Mouse (Mus musculus): ENCODE results near the gene Srgap2. TPM values are rescaled to one million over a fixed set of nuclear protein-coding genes. Genes with fewer than 3 reads are reported as not detected.

Srgap2 gene
- polyA plus RNA-seq, 1 experiment from 2014 or later, result 55.6 TPM

- H3K36me3 ChIP-seq (ENCODE audit: control insufficient read depth, insufficient read depth, low read length), result no peaks in the 10 kb centered on the region
- H3K9me3 ChIP-seq (ENCODE audit: control insufficient read depth, low read length), result no peaks in the 10 kb centered on the region
- H3K27me3 ChIP-seq (ENCODE audit: control insufficient read depth, insufficient read depth, low read length), result no peaks in the 10 kb centered on the region
- peak; percentile 34; the same call in 1 of the 2 replicates for ATAC-seq (ENCODE audit: low read depth)
- H3K27ac ChIP-seq (ENCODE audit: low read depth, low read length), result peak overlapping the region; percentile 34; the same call in 1 of the 2 replicates
- no peaks in the 10 kb centered on the region for H3K4me1 ChIP-seq (ENCODE audit: control insufficient read depth, insufficient read depth, low read length)
- H3K4me3 ChIP-seq (ENCODE audit: low read depth, low read length), result no peak overlapping the region
- H3K9ac ChIP-seq (replicated peaks; ENCODE audit: low read depth, low read length), result no peak overlapping the region
- 36% methylated on average over 7 of the region's 7 CpGs for WGBS
- no peak overlapping the region for H3K4me2 ChIP-seq (ENCODE audit: low read depth, low read length)
These were observed 148.9 kb downstream of the Srgap2 start for GRCm38 (mm10) chr1:131378081-131378913.

GRCm38 (mm10) chr1:131365832-131366231 is 161.3 kb downstream of the Srgap2 start:
- WGBS, result 23% methylated on average over 1 of the region's 1 CpGs
- Histone ChIP-seq H3K9ac (replicated peaks; ENCODE audit: low read depth, low read length) (no peak overlapping the region), H3K36me3 (ENCODE audit: control insufficient read depth, insufficient read depth, low read length) (no peaks in the 10 kb centered on the region), H3K27ac (ENCODE audit: low read depth, low read length) (no peak overlapping the region), H3K4me1 (ENCODE audit: control insufficient read depth, insufficient read depth, low read length) (no peaks in the 10 kb centered on the region), H3K9me3 (ENCODE audit: control insufficient read depth, low read length) (no peaks in the 10 kb centered on the region), H3K4me3 (ENCODE audit: low read depth, low read length) (no peak overlapping the region), H3K27me3 (ENCODE audit: control insufficient read depth, insufficient read depth, low read length) (no peaks in the 10 kb centered on the region), H3K4me2 (ENCODE audit: low read depth, low read length) (no peak overlapping the region)
- ATAC-seq (ENCODE audit: low read depth), result no peak

DNA sequence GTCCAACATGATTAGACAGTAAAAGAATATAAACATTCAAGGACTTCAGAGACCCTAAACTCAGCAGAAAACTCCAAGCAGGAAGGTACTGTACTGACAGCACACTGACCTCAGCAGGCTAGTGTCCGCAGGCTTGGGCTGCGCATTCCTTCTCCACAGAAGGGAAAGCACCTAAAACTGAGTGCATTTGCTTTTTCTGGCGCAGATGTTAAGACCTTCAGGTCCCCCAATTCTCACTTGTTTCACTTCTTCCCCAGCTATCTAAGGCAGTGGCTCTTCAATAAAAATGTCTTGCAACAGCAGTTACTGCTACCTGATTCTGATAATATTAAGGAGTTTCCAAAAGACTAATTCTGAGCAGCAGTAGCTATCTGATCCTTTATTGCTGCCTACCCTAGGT is 162.7 kb downstream of the Srgap2 start:
- no peak for ATAC-seq (ENCODE audit: low read depth)
- no peaks in the 10 kb centered on the region for H3K27me3 ChIP-seq (ENCODE audit: control insufficient read depth, insufficient read depth, low read length)
- H3K4me3 ChIP-seq (ENCODE audit: low read depth, low read length), result no peak overlapping the region
- no peak overlapping the region for H3K27ac ChIP-seq (ENCODE audit: low read depth, low read length)
- H3K4me1 ChIP-seq (ENCODE audit: control insufficient read depth, insufficient read depth, low read length), result no peaks in the 10 kb centered on the region
- no peak overlapping the region for H3K9ac ChIP-seq (replicated peaks; ENCODE audit: low read depth, low read length)
- no peaks in the 10 kb centered on the region for H3K9me3 ChIP-seq (ENCODE audit: control insufficient read depth, low read length)
- H3K4me2 ChIP-seq (ENCODE audit: low read depth, low read length), result no peak overlapping the region
- no peaks in the 10 kb centered on the region for H3K36me3 ChIP-seq (ENCODE audit: control insufficient read depth, insufficient read depth, low read length)
- 95% methylated on average over 3 of the region's 3 CpGs for WGBS

DNA sequence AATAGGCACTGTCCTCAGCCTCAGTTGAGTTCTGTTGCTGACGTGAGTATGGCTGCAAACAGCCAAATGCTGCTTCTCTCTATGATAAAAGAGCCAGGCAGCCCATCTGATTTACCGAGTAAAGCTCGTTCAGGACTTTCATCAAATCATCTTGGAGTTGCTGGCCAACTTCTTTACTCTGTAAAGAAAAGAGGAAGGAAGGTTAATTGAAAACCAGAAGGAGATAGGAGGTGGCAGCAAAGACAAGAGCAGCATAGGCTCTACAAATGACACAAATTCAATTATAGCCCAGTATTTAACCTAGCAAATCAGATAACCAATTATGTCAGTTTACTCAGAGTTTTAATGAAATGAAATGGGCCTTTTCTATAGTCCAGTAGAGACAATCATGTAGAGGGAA is 163.3 kb downstream of the Srgap2 start:
- Histone ChIP-seq H3K4me2 (ENCODE audit: low read depth, low read length) (no peak overlapping the region), H3K27me3 (ENCODE audit: control insufficient read depth, insufficient read depth, low read length) (no peaks in the 10 kb centered on the region), H3K4me3 (ENCODE audit: low read depth, low read length) (no peak overlapping the region), H3K9me3 (ENCODE audit: control insufficient read depth, low read length) (no peaks in the 10 kb centered on the region), H3K4me1 (ENCODE audit: control insufficient read depth, insufficient read depth, low read length) (no peaks in the 10 kb centered on the region), H3K36me3 (ENCODE audit: control insufficient read depth, insufficient read depth, low read length) (no peaks in the 10 kb centered on the region), H3K9ac (replicated peaks; ENCODE audit: low read depth, low read length) (no peak overlapping the region), H3K27ac (ENCODE audit: low read depth, low read length) (no peak overlapping the region)
- ATAC-seq (ENCODE audit: low read depth), result no peak
- WGBS, result 84% methylated on average over 3 of the region's 3 CpGs

- Histone ChIP-seq H3K9me3 (ENCODE audit: control insufficient read depth, low read length) (no peaks in the 10 kb centered on the region), H3K27me3 (ENCODE audit: control insufficient read depth, insufficient read depth, low read length) (no peaks in the 10 kb centered on the region), H3K4me3 (ENCODE audit: low read depth, low read length) (no peak overlapping the region), H3K36me3 (ENCODE audit: control insufficient read depth, insufficient read depth, low read length) (no peaks in the 10 kb centered on the region), H3K4me1 (ENCODE audit: control insufficient read depth, insufficient read depth, low read length) (no peaks in the 10 kb centered on the region), H3K9ac (replicated peaks; ENCODE audit: low read depth, low read length) (no peak overlapping the region), H3K4me2 (ENCODE audit: low read depth, low read length) (no peak overlapping the region), H3K27ac (ENCODE audit: low read depth, low read length) (no peak overlapping the region)
- WGBS, result 91% methylated on average over 2 of the region's 2 CpGs
- no peak for ATAC-seq (ENCODE audit: low read depth)
These were observed 165.1 kb downstream of the Srgap2 start for GRCm38 (mm10) chr1:131362089-131362488.

DNA sequence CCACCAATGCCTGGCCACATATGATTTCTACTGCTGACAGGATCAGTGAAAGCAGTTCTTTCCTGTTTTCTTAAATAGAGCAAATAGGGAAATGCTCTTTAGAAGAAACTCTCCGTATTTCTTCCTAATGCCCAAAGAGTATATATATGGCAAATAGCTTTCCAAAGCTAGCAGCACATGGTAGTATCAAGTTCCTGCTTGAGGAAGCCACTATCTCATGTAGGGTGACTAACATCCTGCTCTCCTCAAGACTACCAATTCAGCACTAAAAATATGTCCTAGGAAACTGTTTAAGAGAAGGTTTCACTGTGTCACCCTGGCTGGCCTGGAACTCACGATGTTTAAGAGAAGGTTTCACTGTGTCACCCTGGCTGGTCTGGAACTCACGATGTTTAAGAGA is 166.4 kb downstream of the Srgap2 start:
- Histone ChIP-seq H3K27ac (ENCODE audit: low read depth, low read length) (no peak overlapping the region), H3K27me3 (ENCODE audit: control insufficient read depth, insufficient read depth, low read length) (no peaks in the 10 kb centered on the region), H3K4me2 (ENCODE audit: low read depth, low read length) (no peak overlapping the region), H3K9ac (replicated peaks; ENCODE audit: low read depth, low read length) (no peak overlapping the region), H3K4me1 (ENCODE audit: control insufficient read depth, insufficient read depth, low read length) (no peaks in the 10 kb centered on the region), H3K4me3 (ENCODE audit: low read depth, low read length) (no peak overlapping the region), H3K9me3 (ENCODE audit: control insufficient read depth, low read length) (no peaks in the 10 kb centered on the region), H3K36me3 (ENCODE audit: control insufficient read depth, insufficient read depth, low read length) (no peaks in the 10 kb centered on the region)
- ATAC-seq (ENCODE audit: low read depth), result no peak
- 88% methylated on average over 3 of the region's 3 CpGs for WGBS

- no peak overlapping the region for H3K4me2 ChIP-seq (ENCODE audit: low read depth, low read length)
- no peak for ATAC-seq (ENCODE audit: low read depth)
- H3K27me3 ChIP-seq (ENCODE audit: control insufficient read depth, insufficient read depth, low read length), result no peaks in the 10 kb centered on the region
- no peak overlapping the region for H3K9ac ChIP-seq (replicated peaks; ENCODE audit: low read depth, low read length)
- 91% methylated on average over 1 of the region's 1 CpGs for WGBS
- no peak overlapping the region for H3K4me3 ChIP-seq (ENCODE audit: low read depth, low read length)
- no peaks in the 10 kb centered on the region for H3K36me3 ChIP-seq (ENCODE audit: control insufficient read depth, insufficient read depth, low read length)
- no peaks in the 10 kb centered on the region for H3K4me1 ChIP-seq (ENCODE audit: control insufficient read depth, insufficient read depth, low read length)
- no peaks in the 10 kb centered on the region for H3K9me3 ChIP-seq (ENCODE audit: control insufficient read depth, low read length)
- no peak overlapping the region for H3K27ac ChIP-seq (ENCODE audit: low read depth, low read length)
These were observed 167.5 kb downstream of the Srgap2 start for GRCm38 (mm10) chr1:131359609-131360008.

GRCm38 (mm10) chr1:131357213-131357612 is 169.9 kb downstream of the Srgap2 start:
- Histone ChIP-seq H3K27ac (ENCODE audit: low read depth, low read length) (no peak overlapping the region), H3K9ac (replicated peaks; ENCODE audit: low read depth, low read length) (no peak overlapping the region), H3K4me3 (ENCODE audit: low read depth, low read length) (no peak overlapping the region), H3K9me3 (ENCODE audit: control insufficient read depth, low read length) (no peaks in the 10 kb centered on the region), H3K4me2 (ENCODE audit: low read depth, low read length) (no peak overlapping the region), H3K4me1 (ENCODE audit: control insufficient read depth, insufficient read depth, low read length) (no peaks in the 10 kb centered on the region), H3K27me3 (ENCODE audit: control insufficient read depth, insufficient read depth, low read length) (no peaks in the 10 kb centered on the region), H3K36me3 (ENCODE audit: control insufficient read depth, insufficient read depth, low read length) (0 out of 2 replicates have a peak, but pooled peaks cover 5% of the 10 kb centered on the region)
- ATAC-seq (ENCODE audit: low read depth), result no peak
- WGBS, result 97% methylated on average over 1 of the region's 1 CpGs

- Histone ChIP-seq H3K4me1 (ENCODE audit: control insufficient read depth, insufficient read depth, low read length) (no peaks in the 10 kb centered on the region), H3K27me3 (ENCODE audit: control insufficient read depth, insufficient read depth, low read length) (no peaks in the 10 kb centered on the region), H3K9me3 (ENCODE audit: control insufficient read depth, low read length) (no peaks in the 10 kb centered on the region), H3K27ac (ENCODE audit: low read depth, low read length) (no peak overlapping the region), H3K4me2 (ENCODE audit: low read depth, low read length) (no peak overlapping the region), H3K4me3 (ENCODE audit: low read depth, low read length) (no peak overlapping the region), H3K9ac (replicated peaks; ENCODE audit: low read depth, low read length) (no peak overlapping the region), H3K36me3 (ENCODE audit: control insufficient read depth, insufficient read depth, low read length) (0 out of 2 replicates have a peak, but pooled peaks cover 10% of the 10 kb centered on the region)
- WGBS, result 55% methylated on average over 2 of the region's 2 CpGs
- peak; percentile 77 for ATAC-seq (ENCODE audit: low read depth)
These were observed 175.7 kb downstream of the Srgap2 start for GRCm38 (mm10) chr1:131351436-131351835.

Measured in neural tube, embryonic 14.5 days (tissue).